Mouse (Mus musculus): Measurements from ENCODE around the gene Igfbp6. TPM values are rescaled to one million over a fixed set of nuclear protein-coding genes. Genes with fewer than 3 reads are reported as not detected.

The Igfbp6 gene
- 10.9 and 21.0 TPM in 2 replicates for polyA plus RNA-seq (2012; rRNA removed)

GRCm38 (mm10) chr15:102144274-102144711 is at the start of gene Igfbp6:
Igfbp6 (plus strand) TSS chr15:102144362.
- H3K36me3 ChIP-seq (ENCODE audit: control insufficient read depth, insufficient read depth, low read length) = no peaks in the 10 kb centered on the region
- H3K4me3 ChIP-seq (ENCODE audit: extremely low read depth, insufficient read depth, insufficient read length) = no peak within 1 kb of the TSS
- H3K27ac ChIP-seq (ENCODE audit: insufficient read depth, low read length) = no peak within 1 kb of the TSS
- H3K27me3 ChIP-seq (ENCODE audit: control insufficient read depth, insufficient read depth, low read length) = no peaks in the 10 kb centered on the region; the same call in 1 of the 2 replicates
- WGBS = 46% methylated on average over 22 of the region's 22 CpGs
- no peak for DNase-seq (ENCODE audit: low read depth in 1 of 2, low spot score in 2 of 2)
- TF ChIP-seq POLR2A (IDR thresholded peaks at IDR 0.05; ENCODE audit: low read depth, low read length) = no peak
- no peaks in the 10 kb centered on the region for H3K4me1 ChIP-seq (ENCODE audit: control insufficient read depth, insufficient read depth, insufficient read length)

GRCm38 (mm10) chr15:102094988-102095387 is 49.2 kb upstream of the Igfbp6 start:
- H3K27ac ChIP-seq (ENCODE audit: insufficient read depth, low read length) = no peak overlapping the region
- H3K4me1 ChIP-seq (ENCODE audit: control insufficient read depth, insufficient read depth, insufficient read length) = peaks cover 1% of the 10 kb centered on the region; the same call in 1 of the 2 replicates
- peaks cover 44% of the 10 kb centered on the region for H3K36me3 ChIP-seq (ENCODE audit: control insufficient read depth, insufficient read depth, low read length)
- no peak for DNase-seq (ENCODE audit: low read depth in 1 of 2, low spot score in 2 of 2)
- no peaks in the 10 kb centered on the region for H3K27me3 ChIP-seq (ENCODE audit: control insufficient read depth, insufficient read depth, low read length)
- TF ChIP-seq CTCF (IDR thresholded peaks at IDR 0.05; ENCODE audit: extremely low read depth, insufficient read depth, insufficient read length, insufficient replicate concordance) = no peak
- TF ChIP-seq POLR2A (IDR thresholded peaks at IDR 0.05; ENCODE audit: low read depth, low read length) = no peak
- 90% methylated on average over 16 of the region's 16 CpGs for WGBS
- no peak overlapping the region for H3K4me3 ChIP-seq (ENCODE audit: extremely low read depth, insufficient read depth, insufficient read length)

- no peak for DNase-seq (ENCODE audit: low read depth in 1 of 2, low spot score in 2 of 2)
- Histone ChIP-seq H3K27me3 (ENCODE audit: control insufficient read depth, insufficient read depth, low read length) (0 out of 2 replicates have a peak, but pooled peaks cover 2% of the 10 kb centered on the region), H3K4me3 (ENCODE audit: extremely low read depth, insufficient read depth, insufficient read length) (no peak overlapping the region), H3K36me3 (ENCODE audit: control insufficient read depth, insufficient read depth, low read length) (peaks cover 32% of the 10 kb centered on the region), H3K27ac (ENCODE audit: insufficient read depth, low read length) (no peak overlapping the region), H3K4me1 (ENCODE audit: control insufficient read depth, insufficient read depth, insufficient read length) (peaks cover 3% of the 10 kb centered on the region)
- 74% methylated on average over 8 of the region's 8 CpGs for WGBS
- TF ChIP-seq POLR2A (IDR thresholded peaks at IDR 0.05; ENCODE audit: low read depth, low read length) (no peak), CTCF (IDR thresholded peaks at IDR 0.05; ENCODE audit: extremely low read depth, insufficient read depth, insufficient read length, insufficient replicate concordance) (no peak)
Observed at GRCm38 (mm10) chr15:102097147-102097915, 46.8 kb upstream of the Igfbp6 start.

- H3K36me3 ChIP-seq (ENCODE audit: control insufficient read depth, insufficient read depth, low read length) = peaks cover 25% of the 10 kb centered on the region
- WGBS = 74% methylated on average over 5 of the region's 5 CpGs
- H3K27ac ChIP-seq (ENCODE audit: insufficient read depth, low read length) = no peak overlapping the region
- DNase-seq (ENCODE audit: low read depth in 1 of 2, low spot score in 2 of 2) = no peak
- peaks cover 3% of the 10 kb centered on the region for H3K4me1 ChIP-seq (ENCODE audit: control insufficient read depth, insufficient read depth, insufficient read length)
- H3K4me3 ChIP-seq (ENCODE audit: extremely low read depth, insufficient read depth, insufficient read length) = no peak overlapping the region
- TF ChIP-seq CTCF (IDR thresholded peaks at IDR 0.05; ENCODE audit: extremely low read depth, insufficient read depth, insufficient read length, insufficient replicate concordance) = no peak
- TF ChIP-seq POLR2A (IDR thresholded peaks at IDR 0.05; ENCODE audit: low read depth, low read length) = no peak
- 0 out of 2 replicates have a peak, but pooled peaks cover 2% of the 10 kb centered on the region for H3K27me3 ChIP-seq (ENCODE audit: control insufficient read depth, insufficient read depth, low read length)
Observed at GRCm38 (mm10) chr15:102097991-102098555, 46.1 kb upstream of the Igfbp6 start.

GRCm38 (mm10) chr15:102099260-102099659 is 44.9 kb upstream of the Igfbp6 start:
- H3K4me1 ChIP-seq (ENCODE audit: control insufficient read depth, insufficient read depth, insufficient read length) = peaks cover 3% of the 10 kb centered on the region
- TF ChIP-seq POLR2A (IDR thresholded peaks at IDR 0.05; ENCODE audit: low read depth, low read length) (no peak), CTCF (IDR thresholded peaks at IDR 0.05; ENCODE audit: extremely low read depth, insufficient read depth, insufficient read length, insufficient replicate concordance) (no peak)
- H3K27ac ChIP-seq (ENCODE audit: insufficient read depth, low read length) = no peak overlapping the region; the same call in 1 of the 2 replicates
- no peak overlapping the region for H3K4me3 ChIP-seq (ENCODE audit: extremely low read depth, insufficient read depth, insufficient read length)
- WGBS = 72% methylated on average over 5 of the region's 5 CpGs
- H3K27me3 ChIP-seq (ENCODE audit: control insufficient read depth, insufficient read depth, low read length) = 0 out of 2 replicates have a peak, but pooled peaks cover 2% of the 10 kb centered on the region
- DNase-seq (ENCODE audit: low read depth in 1 of 2, low spot score in 2 of 2) = no peak
- H3K36me3 ChIP-seq (ENCODE audit: control insufficient read depth, insufficient read depth, low read length) = peaks cover 15% of the 10 kb centered on the region

GRCm38 (mm10) chr15:102099771-102100160 is 44.4 kb upstream of the Igfbp6 start:
- H3K4me1 ChIP-seq (ENCODE audit: control insufficient read depth, insufficient read depth, insufficient read length) = peaks cover 3% of the 10 kb centered on the region
- H3K27me3 ChIP-seq (ENCODE audit: control insufficient read depth, insufficient read depth, low read length) = 0 out of 2 replicates have a peak, but pooled peaks cover 2% of the 10 kb centered on the region
- peak overlapping the region; percentile 53; the same call in 1 of the 2 replicates for H3K4me3 ChIP-seq (ENCODE audit: extremely low read depth, insufficient read depth, insufficient read length)
- peaks cover 10% of the 10 kb centered on the region for H3K36me3 ChIP-seq (ENCODE audit: control insufficient read depth, insufficient read depth, low read length)
- 0 out of 2 replicates have a peak overlapping the region, but pooled peaks have one; percentile 16 for H3K27ac ChIP-seq (ENCODE audit: insufficient read depth, low read length)
- 37% methylated on average over 8 of the region's 8 CpGs for WGBS
- no peak for DNase-seq (ENCODE audit: low read depth in 1 of 2, low spot score in 2 of 2)
- TF ChIP-seq CTCF (IDR thresholded peaks at IDR 0.05; ENCODE audit: extremely low read depth, insufficient read depth, insufficient read length, insufficient replicate concordance) = no peak
- TF ChIP-seq POLR2A (IDR thresholded peaks at IDR 0.05; ENCODE audit: low read depth, low read length) = no peak
